8 mouse cellular contexts compared by ENCODE assay signal in the genomic region with DNA sequence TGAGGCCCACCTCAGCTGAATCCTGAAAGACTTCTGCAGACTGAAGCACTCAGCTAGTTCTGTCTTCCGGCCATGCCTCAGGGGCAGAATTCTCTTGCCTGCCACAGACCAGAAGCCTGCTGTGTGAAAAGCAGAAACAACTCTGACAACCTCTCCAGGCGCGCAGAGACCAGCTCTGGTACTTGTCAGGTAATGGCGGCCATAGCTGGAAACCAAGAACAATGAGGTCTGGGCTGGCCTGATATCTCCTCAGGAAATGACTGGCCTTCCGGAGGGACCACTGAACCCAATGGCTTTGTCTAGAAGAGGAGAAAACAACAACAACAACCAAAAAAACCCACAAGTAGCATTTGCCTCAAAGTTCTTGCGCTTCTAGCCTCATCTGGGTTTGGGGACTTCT. TPM values are rescaled to one million over a fixed set of nuclear protein-coding genes. Genes with fewer than 3 reads are reported as not detected.
DNase-seq lines count a peak whose midpoint lies in the region; ATAC-seq and TF ChIP-seq lines count a peak whose summit lies in the region.

No protein-coding gene starts in this region.

- H3K9ac ChIP-seq in embryonic facial prominence, embryonic 11.5 days (replicated peaks; ENCODE audit: low read length): 0 out of 2 replicates have a peak overlapping the region, but pooled peaks have one; percentile 26
- peak overlapping the region; percentile 17; the same call in 1 of the 2 replicates for H3K9ac ChIP-seq in intestine, embryonic 16.5 days (ENCODE audit: low read depth, low read length)
- H3K9ac ChIP-seq in liver, postnatal 0 days (replicated peaks): peak overlapping the region; percentile 16; the same call in 1 of the 2 replicates

- peak; percentile 38 for DNase-seq in adrenal gland, adult 2 months
- no peak for DNase-seq in adrenal gland, adult 18-20 months (ENCODE audit: low spot score in 2 of 2)
- DNase-seq in embryonic facial prominence, embryonic 11.5 days (ENCODE audit: low spot score): no peak
- DNase-seq in liver, postnatal 0 days: no peak
- DNase-seq in layer of hippocampus, adult 18-20 months (ENCODE audit: low spot score in 2 of 2): no peak
- DNase-seq in neural tube, embryonic 10.5 days (ENCODE audit: extremely low spot score, low spot score): no peak
- DNase-seq in left cerebral cortex, adult 8-10 months (ENCODE audit: low spot score in 2 of 2): no peak

- H3K27ac ChIP-seq in embryonic facial prominence, embryonic 11.5 days (replicated peaks; ENCODE audit: low read depth, low read length): no peak overlapping the region
- H3K27ac ChIP-seq in intestine, embryonic 16.5 days (ENCODE audit: low read length): peak overlapping the region; percentile 33
- H3K27ac ChIP-seq in liver, postnatal 0 days (ENCODE audit: low read depth): peak overlapping the region; percentile 59

- WGBS in embryonic facial prominence, embryonic 11.5 days: 65% methylated on average over 6 of the region's 6 CpGs
- WGBS in intestine, embryonic 16.5 days: 68% methylated on average over 6 of the region's 6 CpGs
- 50% methylated on average over 6 of the region's 6 CpGs for WGBS in liver, postnatal 0 days (ENCODE audit: insufficient replicate concordance)

- no peak overlapping the region for H3K4me3 ChIP-seq in embryonic facial prominence, embryonic 11.5 days (ENCODE audit: low read depth, low read length)
- peak overlapping the region; percentile 26; the same call in 1 of the 2 replicates for H3K4me3 ChIP-seq in intestine, embryonic 16.5 days (ENCODE audit: low read length)
- peak overlapping the region; percentile 28 for H3K4me3 ChIP-seq in liver, postnatal 0 days (ENCODE audit: low read depth, low read length)

- 0 out of 2 replicates have a peak, but pooled peaks have one; percentile 9 for TF ChIP-seq EP300 in liver, postnatal 0 days (IDR thresholded peaks at IDR 0.05; ENCODE audit: low read depth)

- no peaks in the 10 kb centered on the region for H3K27me3 ChIP-seq in embryonic facial prominence, embryonic 11.5 days (ENCODE audit: control insufficient read depth, insufficient read depth, low read length)
- H3K27me3 ChIP-seq in intestine, embryonic 16.5 days (replicated peaks; ENCODE audit: control insufficient read depth, insufficient read depth, low read length): no peaks in the 10 kb centered on the region
- no peaks in the 10 kb centered on the region for H3K27me3 ChIP-seq in liver, postnatal 0 days (ENCODE audit: insufficient read depth, low read length)

- no peaks in the 10 kb centered on the region for H3K9me3 ChIP-seq in embryonic facial prominence, embryonic 11.5 days (replicated peaks; ENCODE audit: control insufficient read depth, low read length)
- H3K9me3 ChIP-seq in intestine, embryonic 16.5 days (ENCODE audit: control insufficient read depth, low read length): no peaks in the 10 kb centered on the region
- H3K9me3 ChIP-seq in liver, postnatal 0 days (ENCODE audit: low read length): no peaks in the 10 kb centered on the region

- no peaks in the 10 kb centered on the region for H3K36me3 ChIP-seq in embryonic facial prominence, embryonic 11.5 days (replicated peaks; ENCODE audit: control insufficient read depth, insufficient read depth, low read depth, low read length)
- H3K36me3 ChIP-seq in intestine, embryonic 16.5 days (ENCODE audit: control insufficient read depth, insufficient read depth, low read length): no peaks in the 10 kb centered on the region
- H3K36me3 ChIP-seq in liver, postnatal 0 days (replicated peaks; ENCODE audit: insufficient read depth, low read length): no peaks in the 10 kb centered on the region; the same call in 1 of the 2 replicates

- ATAC-seq in embryonic facial prominence, embryonic 11.5 days (replicated peaks; ENCODE audit: insufficient number of reproducible peaks, low FRiP score, low TSS enrichment, low read depth): no peak
- ATAC-seq in intestine, embryonic 16.5 days: 0 out of 2 replicates have a peak, but pooled peaks have one; percentile 29
- 0 out of 2 replicates have a peak, but pooled peaks have one; percentile 48 for ATAC-seq in liver, postnatal 0 days

- TF ChIP-seq CTCF in liver, postnatal 0 days (IDR thresholded peaks at IDR 0.05; ENCODE audit: low read depth): no peak

- no peak overlapping the region for H3K4me2 ChIP-seq in embryonic facial prominence, embryonic 11.5 days (ENCODE audit: low read depth, low read length)
- no peak overlapping the region for H3K4me2 ChIP-seq in intestine, embryonic 16.5 days (ENCODE audit: low read depth, low read length)
- H3K4me2 ChIP-seq in liver, postnatal 0 days (ENCODE audit: low read depth, low read length): no peak overlapping the region

- no peaks in the 10 kb centered on the region for H3K4me1 ChIP-seq in embryonic facial prominence, embryonic 11.5 days (ENCODE audit: control insufficient read depth, insufficient read depth, low read length)
- no peaks in the 10 kb centered on the region for H3K4me1 ChIP-seq in intestine, embryonic 16.5 days (ENCODE audit: control insufficient read depth, insufficient read depth, low read length)
- peaks cover 9% of the 10 kb centered on the region; the same call in 1 of the 2 replicates for H3K4me1 ChIP-seq in liver, postnatal 0 days (ENCODE audit: insufficient read depth)

RNA-seq across cellular contexts. Expression of gene Pecam1, which starts 35.4 kb away (rescaled TPM):
- total RNA-seq in adrenal gland, adult 2 months (2021): 10 to 100 TPM; 64.0 to 94.8 TPM
- polyA plus RNA-seq in adrenal gland, adult 2 months (2012; rRNA removed): 15.5 and 17.5 TPM in 2 replicates
- 10 to 100 TPM; 57.1 to 63.6 TPM for total RNA-seq in adrenal gland, adult 18-20 months (2021)
- 26.7 and 29.7 TPM in 2 replicates for polyA plus RNA-seq in embryonic facial prominence, embryonic 11.5 days (2014; fragmentation: Nextera tagmentation; extraction: Ambion mirVana)
- 48.2 and 48.6 TPM in 2 replicates for polyA plus RNA-seq in intestine, embryonic 16.5 days (2015; fragmentation: Nextera tagmentation; extraction: Ambion mirVana)
- polyA plus RNA-seq in liver, postnatal 0 days (2015; fragmentation: Nextera tagmentation; extraction: Ambion mirVana): 9.2 TPM in 2 replicates
- total RNA-seq in layer of hippocampus, adult 18-20 months (2021): 10 to 100 TPM; 14.3 to 15.8 TPM
- 10 to 100 TPM; 17.3 to 20.2 (median 17.7) TPM for total RNA-seq in left cerebral cortex, adult 8-10 months (2022)

RNA-seq across cellular contexts. Expression of gene Milr1, which starts 36.0 kb away (rescaled TPM):
- 1 to 10 TPM in 1 of 2 experiments, under 1 TPM in 1; 0.81 to 2.6 TPM for total RNA-seq in adrenal gland, adult 2 months (2021)
- not detected in 2 replicates for polyA plus RNA-seq in adrenal gland, adult 2 months (2012; rRNA removed)
- total RNA-seq in adrenal gland, adult 18-20 months (2021): 1 to 10 TPM in 1 of 2 experiments, under 1 TPM in 1; 0.83 to 1.2 TPM
- polyA plus RNA-seq in embryonic facial prominence, embryonic 11.5 days (2014; fragmentation: Nextera tagmentation; extraction: Ambion mirVana): 0.47 and 0.94 TPM in 2 replicates
- polyA plus RNA-seq in intestine, embryonic 16.5 days (2015; fragmentation: Nextera tagmentation; extraction: Ambion mirVana): 1.6 and 1.7 TPM in 2 replicates
- polyA plus RNA-seq in liver, postnatal 0 days (2015; fragmentation: Nextera tagmentation; extraction: Ambion mirVana): 4.1 and 5.1 TPM in 2 replicates
- total RNA-seq in layer of hippocampus, adult 18-20 months (2021): under 1 TPM in 1 of 2 experiments, not detected in 1; 0.20 TPM
- total RNA-seq in left cerebral cortex, adult 8-10 months (2022): 1 to 10 TPM in 2 of 4 experiments, under 1 TPM in 1, not detected in 1; 0.26 to 2.7 (median 2.4) TPM
